Mouse (Mus musculus) mesoderm, embryonic 11.5 days (tissue): ENCODE results near the gene Vpreb3.
A peak's percentile ranks its signal among the peaks of the same experiment; 100 is the strongest.

Experiments used
- DNase-seq: peaks from one replicate; pipeline ENCODE4 v3.0.0-alpha.2; 2012; ENCODE audit warnings: low read depth, low spot score

The Vpreb3 gene

GRCm38 (mm10) chr10:75932081-75932678 is 10.7 kb upstream of the Vpreb3 start:
- DNase-seq, result peak; percentile 63

DNA sequence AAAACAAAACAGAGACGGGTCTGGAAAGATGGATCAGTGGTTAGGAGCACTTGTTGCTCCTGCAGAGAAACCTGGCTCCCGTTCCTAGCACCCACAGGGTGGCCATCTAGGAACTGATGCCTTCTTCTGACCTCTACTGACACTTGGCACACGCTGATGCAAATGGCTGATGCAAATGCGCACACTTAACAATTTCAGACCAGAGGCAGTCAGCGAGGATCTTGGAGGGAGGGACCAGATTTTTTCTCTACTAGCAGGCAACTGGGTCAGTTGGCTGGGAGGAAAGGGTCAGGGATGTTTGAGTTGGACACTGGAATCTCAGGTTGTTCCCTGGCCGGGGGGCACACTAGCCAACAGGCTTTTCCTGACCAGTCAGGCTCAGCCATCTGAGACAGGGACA is 10.0 kb upstream of the Vpreb3 start, which contains the start of gene Chchd10:
TSS of gene Chchd10 (plus strand) at position 240 of the 400 bp plus-strand sequence.
- DNase-seq, result no peak

GRCm38 (mm10) chr10:75934991-75935390 is 7.9 kb upstream of the Vpreb3 start:
- DNase-seq, result no peak

- peak; percentile 84 for DNase-seq
These were observed 6.9 kb upstream of the Vpreb3 start, which contains the start of gene Mmp11 for GRCm38 (mm10) chr10:75935680-75936541. Gene Mmp11, minus strand, starts transcription at chr10:75936496.

GRCm38 (mm10) chr10:75936909-75937667 is 5.8 kb upstream of the Vpreb3 start:
- DNase-seq, result no peak

- no peak for DNase-seq
These were observed 4.8 kb upstream of the Vpreb3 start for GRCm38 (mm10) chr10:75937851-75938643.

DNA sequence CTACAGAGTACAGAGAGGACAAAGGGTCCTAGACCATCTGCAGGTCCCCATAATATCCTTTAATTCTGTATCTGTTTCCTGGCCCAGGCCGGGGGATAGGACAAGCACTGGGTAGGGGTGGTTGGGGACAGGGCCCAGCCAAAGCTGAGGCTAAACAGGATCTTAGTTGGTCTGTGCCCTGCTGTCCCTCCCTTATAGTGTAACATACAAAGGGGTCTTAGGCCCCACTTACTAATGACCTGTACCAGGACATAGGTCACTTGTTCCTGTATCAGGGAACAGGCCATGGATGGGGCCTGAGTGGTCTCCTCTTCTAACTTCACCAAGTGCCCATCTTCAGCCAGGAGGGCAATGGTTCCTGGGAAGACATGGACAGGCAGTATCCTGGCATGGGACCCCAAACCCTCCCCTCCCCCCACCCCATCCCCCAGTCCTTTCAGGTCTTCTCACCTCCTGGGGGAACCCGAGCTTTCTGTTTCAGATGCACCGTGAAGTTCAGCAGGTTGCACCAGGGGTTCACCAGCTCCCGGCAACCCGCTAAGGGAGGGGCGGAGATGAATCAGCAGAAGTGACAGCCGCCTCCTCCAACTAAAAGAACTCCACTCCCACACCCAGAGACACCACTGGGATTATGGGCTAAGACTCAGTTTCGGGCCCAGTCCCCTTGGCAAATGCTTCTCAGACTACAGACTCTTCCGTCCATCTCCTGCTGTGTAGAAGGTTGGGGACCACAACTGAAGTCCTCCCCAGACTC is 3.2 kb upstream of the Vpreb3 start:
- no peak for DNase-seq

DNA sequence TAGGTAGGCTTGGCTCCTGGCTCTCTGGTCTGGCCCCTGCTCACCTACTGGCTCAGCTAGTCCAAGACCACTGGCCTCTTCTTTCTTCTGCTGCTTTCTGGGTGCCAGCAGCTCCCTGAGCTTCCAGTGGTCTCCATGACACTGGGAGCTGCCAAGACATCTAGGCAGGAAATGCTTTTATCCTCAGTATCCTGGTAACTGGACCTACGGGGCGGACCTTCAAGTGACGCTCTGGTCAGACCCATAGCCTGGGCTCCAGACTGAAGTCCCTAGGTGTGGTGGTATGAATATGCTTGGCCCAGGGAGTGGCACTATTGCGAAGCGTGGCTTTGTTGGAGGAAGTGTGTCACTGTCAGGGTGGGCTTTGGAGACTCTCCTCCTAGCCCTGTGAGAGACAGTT is 2.3 kb upstream of the Vpreb3 start, which contains the start of gene Gm867:
TSS of gene Gm867 (minus strand) at position 153 of the 400 bp plus-strand sequence.
- no peak for DNase-seq

DNA sequence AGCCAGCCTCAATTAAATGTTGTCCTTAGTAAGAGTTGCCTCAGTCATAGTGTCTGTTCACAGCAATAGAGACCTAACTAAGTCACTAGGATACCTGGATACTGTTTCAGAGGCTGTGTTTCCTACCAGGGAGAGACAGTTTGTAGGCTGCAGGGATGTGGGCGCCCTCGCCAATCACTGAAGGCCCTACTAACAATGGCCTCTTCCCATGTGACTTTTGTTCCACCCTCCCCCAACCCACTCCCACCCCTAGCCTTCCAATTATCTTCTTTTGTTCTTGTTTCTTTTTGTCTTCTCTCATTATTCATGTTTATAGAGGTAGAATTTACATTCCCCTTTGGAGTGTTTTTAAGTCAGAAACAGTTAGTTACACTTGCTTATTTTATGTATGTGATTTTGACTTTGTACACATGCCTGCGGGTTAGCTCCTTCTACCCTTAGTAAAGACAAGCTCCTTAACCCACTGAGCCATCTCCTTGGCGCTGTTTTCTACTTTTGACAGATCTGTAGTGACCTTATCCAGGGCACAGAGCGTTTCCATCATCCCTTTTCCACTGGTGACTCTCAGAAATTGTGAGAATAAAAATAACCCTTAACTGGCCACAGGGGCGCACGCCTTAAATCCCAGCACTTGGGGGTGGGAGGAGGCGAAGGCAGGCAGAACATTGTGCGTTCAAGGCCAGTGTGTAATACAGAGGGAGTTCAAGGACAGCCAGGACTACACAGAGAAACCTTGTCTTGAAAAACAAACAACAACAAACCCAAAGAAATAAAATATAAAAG is 1.6 kb upstream of the Vpreb3 start:
- DNase-seq, result no peak

DNA sequence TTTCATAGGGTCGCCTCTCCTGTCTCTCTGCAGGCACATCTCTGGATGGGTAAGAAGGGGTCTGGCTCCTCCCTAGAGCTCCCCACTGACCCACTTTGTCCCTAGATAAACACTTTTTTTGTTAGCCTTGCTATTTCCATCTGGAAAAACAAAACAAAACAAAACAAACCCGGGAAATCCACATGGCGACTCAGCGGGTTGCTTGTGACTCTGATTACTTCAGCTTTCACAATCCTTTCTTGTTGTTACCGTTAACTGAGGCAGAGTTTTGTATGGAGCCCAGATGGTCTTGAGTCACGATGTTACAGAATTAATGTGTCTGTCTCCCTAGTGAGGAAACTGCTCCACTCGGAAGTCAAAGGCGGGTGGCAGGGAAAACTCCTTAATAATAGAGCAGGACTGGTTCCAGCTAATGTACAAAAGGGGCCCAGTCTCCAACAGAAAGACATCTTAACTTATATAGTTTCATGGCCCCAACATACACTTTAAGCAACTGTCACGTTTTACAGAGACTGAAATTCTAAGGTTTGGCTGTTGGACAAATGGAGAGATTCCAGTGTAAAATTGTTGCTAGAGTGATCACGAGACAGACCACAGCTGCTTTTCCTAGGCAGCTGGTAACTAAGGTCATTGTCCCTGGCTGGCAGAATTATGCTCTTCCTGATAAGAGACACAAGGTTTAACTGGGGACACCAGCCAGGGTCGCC is 1.4 kb downstream of the Vpreb3 start:
- DNase-seq, result peak; percentile 43

- DNase-seq, result no peak
These were observed 2.4 kb downstream of the Vpreb3 start for GRCm38 (mm10) chr10:75945213-75945612.

GRCm38 (mm10) chr10:75945896-75946295 is 3.0 kb downstream of the Vpreb3 start:
- DNase-seq, result no peak

DNA sequence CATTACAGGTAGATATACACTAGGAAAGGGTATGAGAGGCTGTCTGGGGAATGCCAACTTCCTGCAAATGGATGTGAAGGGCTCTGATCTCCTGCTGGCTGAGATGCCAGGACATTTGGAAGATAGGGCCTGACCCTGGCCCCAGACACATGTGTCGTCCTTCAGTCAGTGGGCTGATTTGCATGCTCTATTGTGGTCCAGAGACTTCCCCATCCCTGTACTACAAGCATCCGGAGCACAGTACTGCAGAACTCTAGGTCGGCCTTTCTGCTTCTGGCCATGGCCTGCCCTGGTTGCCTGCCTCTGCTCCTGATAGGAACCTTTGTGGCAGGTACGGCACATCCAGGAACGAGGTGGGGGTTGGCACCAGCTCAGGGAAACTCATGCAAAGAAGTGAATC is 5.2 kb downstream of the Vpreb3 start:
- DNase-seq, result no peak

- no peak for DNase-seq
These were observed 6.5 kb downstream of the Vpreb3 start for GRCm38 (mm10) chr10:75949053-75950045.

DNA sequence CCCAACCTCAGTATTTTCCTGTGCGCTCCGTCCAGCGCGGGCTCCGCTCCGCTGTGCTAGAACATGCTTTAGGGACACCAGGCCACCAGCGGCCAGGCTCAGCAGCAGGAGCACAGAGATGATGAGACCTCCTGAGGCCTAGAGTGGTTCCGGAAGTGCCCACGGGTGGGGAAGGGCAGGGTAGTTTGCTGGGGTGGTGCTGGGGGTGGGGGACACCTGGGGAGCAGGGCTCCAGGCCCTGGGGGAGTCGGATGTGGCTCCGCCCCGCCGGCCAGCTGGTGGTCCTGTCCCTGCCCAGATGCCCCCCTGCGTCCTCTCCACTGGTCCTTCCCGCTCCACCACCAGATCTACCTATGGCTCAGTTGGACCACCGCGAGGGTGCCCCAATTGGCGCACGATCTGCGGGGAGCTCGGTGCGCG is 7.9 kb downstream of the Vpreb3 start:
- DNase-seq, result no peak

DNA sequence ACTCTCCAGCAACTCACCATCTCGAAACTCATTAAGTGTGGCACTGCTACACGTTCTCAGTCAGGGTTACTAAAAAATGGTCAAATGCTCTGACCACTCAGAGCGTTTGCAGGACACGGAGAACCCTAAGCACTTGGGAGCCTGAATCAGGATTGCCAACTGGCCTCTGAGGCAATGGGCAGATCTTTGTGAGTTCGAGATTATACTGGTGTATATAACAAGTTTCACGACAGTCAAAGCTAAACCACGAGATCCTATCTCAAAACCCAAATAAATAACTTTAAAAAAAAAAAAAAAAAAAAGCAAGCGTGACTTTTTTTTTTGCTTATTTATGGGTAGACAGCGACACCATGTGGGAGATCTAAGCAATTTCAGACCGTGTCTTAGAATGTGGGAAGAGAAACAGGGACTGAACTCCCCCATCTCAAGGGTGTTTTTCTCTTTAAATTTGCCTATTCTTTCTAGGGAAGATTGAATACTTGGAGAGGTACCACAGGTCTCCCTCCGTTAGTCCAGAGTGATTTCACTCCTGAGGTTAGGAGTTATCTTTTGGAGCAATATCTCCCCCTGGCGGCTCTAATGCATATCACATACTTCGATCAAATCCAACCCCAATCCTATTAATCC is 8.7 kb downstream of the Vpreb3 start:
- DNase-seq, result peak; percentile 70

DNA sequence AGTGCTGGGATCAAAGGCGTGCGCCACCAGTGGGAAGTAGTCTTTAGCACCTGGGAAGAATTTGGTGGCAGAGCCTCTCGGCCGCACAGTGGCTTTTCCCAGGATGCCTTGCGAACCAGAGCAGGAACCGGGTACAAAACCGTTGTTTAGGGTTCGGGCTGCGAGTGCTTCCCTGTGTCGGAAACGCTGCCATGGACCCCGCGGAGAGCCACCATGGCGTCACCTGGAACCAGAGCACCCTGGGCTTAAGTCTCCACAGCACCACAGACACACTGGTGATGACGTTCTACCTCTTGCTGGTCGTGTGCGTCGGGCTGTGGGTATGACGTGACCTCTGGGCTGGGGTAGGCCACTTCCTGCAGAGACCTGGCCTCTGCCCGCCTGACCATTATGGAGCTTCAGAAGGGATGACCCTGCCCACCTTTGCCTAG is 11.5 kb downstream of the Vpreb3 start, which contains the start of gene Gm5134:
TSS of gene Gm5134 (plus strand) at position 134 of the 431 bp plus-strand sequence.
- no peak for DNase-seq
